Mouse (Mus musculus) kidney, adult 2 months (tissue): Measurements from ENCODE around the gene Tmtc1.

Experiments
- CTCF ChIP-seq: fragments of 200-500 bp; conservative IDR thresholded peaks from 2 replicates; pipeline ENCODE4 v1.5.1; 2011; ENCODE audit warnings: low read depth, mild to moderate bottlenecking, control low read depth, low read length, moderate library complexity, mixed read lengths; ENCODE audit not compliant: insufficient read depth, insufficient read length
- POLR2A ChIP-seq: fragments of 200-500 bp; IDR thresholded peaks from one replicate; pipeline ENCODE4 v1.6.1; 2011; ENCODE audit warnings: low read depth, low read length, control low read depth

- TF ChIP-seq CTCF (no peak), POLR2A (no peak)
Observed at GRCm38 (mm10) chr6:148185694-148186093, 258.5 kb downstream of the Tmtc1 start.
